Mouse (Mus musculus): ENCODE data around the gene Tmprss11a.

Gene Tmprss11a

DNA sequence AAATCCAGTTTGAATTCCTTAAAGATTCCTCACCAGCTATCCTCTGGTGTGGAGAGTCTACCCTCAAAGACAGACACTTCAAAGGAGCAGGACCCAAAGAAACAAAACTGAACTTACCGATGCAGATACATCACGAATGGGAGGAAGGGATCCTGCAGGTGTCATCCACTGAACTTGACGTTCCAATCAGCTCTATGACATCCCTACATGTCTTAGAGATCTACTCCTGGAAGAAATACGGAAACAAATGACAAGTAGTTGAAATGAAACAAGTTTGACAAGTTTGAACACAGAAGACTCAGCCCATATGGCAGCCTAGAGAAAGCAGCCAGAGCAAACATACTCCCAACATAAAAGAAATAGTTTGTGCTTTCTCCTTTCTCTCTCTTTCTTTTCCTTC lies at the start of gene Tmprss11a:
Tmprss11a (minus strand) TSS at position 101 of the 400 bp plus-strand sequence.
- no peak for DNase-seq (ENCODE audit: low read depth, low spot score)

DNA sequence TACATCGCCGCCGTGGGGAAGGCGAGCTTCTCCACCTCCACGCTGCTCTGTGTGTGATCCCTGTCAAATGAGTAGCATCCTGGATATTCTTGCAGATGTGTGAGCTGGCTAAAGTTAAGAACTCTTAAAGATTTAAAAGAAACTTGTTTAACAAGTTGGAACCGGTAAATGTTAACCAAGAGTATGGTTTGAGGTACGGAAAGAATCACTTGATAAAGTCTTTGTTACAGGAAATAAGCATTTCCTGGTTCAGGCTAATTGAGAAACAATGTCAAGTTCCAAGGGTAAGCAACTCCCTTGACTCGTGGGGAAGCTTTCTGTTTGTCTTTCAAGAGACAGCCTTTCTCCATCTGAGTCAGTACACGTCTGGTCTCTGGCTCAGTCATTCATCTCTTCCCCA lies 49.7 kb upstream of the Tmprss11a start, which contains the start of gene Tmprss11g:
Tmprss11g (minus strand) TSS at position 101 of the 400 bp plus-strand sequence.
- no peak for DNase-seq (ENCODE audit: low read depth, low spot score)

DNA sequence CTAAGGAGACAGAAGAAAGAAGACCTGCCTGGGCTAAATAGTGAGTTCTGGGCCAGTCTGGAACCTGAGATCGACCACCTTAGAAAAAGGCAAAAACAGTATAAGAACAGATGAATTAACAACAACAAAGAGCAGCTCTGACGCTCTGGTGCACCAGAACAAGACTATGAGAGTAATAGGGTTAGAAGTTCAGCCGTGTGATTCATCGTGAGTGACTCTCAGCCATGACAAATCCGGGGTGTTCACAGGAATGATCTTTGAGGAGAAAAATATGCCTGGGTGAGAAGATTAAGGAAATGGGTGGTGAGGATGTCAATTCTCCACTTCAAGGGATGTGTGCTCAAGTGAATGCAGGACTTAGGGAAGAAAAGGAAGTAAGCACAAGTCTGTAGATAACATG lies 42.7 kb upstream of the Tmprss11a start:
- DNase-seq (ENCODE audit: low read depth, low spot score): no peak

DNA sequence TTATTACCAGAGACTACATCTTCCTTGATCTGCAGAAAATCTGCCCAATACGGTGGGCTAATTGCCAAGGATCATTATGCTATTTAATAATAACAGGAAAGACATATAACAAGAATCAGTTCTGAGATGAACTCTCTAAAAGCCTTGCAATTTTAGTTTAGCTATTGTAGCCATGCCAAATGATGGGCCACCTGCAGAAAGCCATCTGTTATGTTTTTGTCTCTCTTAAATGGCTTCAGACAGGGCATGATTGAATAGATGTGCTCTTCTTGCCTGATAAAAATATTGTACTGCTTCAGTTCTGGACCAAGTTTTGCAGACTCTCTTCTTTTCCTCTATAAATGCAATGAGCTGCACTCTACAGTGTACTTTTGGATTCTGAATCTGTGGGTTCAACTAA lies 24.7 kb upstream of the Tmprss11a start:
- no peak for DNase-seq (ENCODE audit: low read depth, low spot score)

DNA sequence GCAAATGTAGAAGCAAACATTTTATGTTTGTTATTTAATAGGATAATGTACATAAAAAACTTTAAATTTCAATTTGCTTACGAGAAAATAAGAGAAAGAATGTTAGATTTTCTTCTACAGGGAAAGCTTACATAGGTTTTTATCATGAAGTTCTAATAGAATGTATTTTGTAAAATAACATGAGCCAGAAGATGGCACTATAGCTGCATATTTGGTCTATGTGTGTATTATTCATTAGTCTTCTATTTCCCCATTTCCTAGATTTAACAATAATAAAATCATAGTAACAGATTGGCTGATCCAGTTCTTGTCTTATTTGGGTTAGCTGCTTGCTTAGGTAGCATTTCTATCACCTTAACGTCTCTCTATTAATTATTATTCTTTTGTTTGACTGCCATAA lies 13.8 kb upstream of the Tmprss11a start:
- DNase-seq (ENCODE audit: low read depth, low spot score): no peak

DNA sequence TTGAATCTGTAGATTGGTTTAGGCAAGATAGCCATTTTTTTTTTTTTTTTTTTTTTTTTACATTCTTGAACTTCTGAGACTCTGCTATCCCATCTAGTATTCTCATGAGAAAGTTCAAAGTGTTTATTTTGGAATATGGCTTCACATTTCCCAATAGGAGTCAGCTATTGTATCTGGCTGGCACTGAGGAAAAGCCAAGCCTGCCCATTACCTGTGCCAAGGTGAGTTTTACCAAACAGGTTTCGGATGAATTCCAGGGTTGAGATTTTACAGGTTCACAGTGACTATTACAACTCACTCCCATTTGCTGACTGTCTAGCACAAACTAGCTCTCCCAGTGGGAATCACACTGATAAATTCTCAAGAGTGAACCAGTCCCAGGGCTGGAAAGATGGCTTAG lies 13.2 kb upstream of the Tmprss11a start:
- no peak for DNase-seq (ENCODE audit: low read depth, low spot score)

DNA sequence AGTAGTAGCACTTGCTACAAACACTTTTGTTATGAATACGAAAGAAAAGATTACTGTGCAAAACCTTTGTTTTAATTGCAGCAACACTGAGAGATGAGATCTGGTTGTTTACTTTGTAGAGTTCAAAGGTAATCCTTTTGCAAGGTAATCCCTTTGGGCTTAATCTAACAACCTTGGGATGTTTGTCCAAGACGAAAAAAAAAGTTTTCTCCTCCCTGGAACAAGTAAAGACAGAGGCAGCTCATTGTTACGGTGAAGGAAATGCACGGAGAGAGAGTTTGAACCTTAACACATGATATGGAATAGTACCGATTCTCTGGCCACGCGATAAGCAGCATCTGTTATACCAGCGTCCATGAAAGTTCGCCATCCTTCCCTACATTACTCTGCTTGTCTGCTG lies 5.1 kb upstream of the Tmprss11a start:
- no peak for DNase-seq (ENCODE audit: low read depth, low spot score)

DNA sequence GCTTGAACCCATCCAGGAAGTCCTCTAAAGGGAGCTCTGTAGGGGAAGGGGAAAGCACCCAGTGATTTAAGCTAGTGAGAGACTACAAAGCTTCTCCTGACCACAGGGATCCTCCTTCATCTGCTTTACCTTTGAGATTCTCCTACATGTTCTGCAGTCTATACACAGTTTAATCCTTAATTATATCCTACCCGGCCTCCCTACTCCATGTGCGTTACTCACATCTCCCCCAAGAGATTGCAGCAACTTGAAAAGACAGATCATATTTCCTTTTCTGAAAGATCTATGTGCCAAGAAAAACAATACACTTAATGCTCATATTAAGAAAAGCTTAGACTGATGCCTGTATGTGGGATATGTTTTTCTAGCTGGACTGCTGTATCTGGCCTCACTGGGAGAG lies 29.5 kb downstream of the Tmprss11a start:
- DNase-seq (ENCODE audit: low read depth, low spot score): no peak

DNA sequence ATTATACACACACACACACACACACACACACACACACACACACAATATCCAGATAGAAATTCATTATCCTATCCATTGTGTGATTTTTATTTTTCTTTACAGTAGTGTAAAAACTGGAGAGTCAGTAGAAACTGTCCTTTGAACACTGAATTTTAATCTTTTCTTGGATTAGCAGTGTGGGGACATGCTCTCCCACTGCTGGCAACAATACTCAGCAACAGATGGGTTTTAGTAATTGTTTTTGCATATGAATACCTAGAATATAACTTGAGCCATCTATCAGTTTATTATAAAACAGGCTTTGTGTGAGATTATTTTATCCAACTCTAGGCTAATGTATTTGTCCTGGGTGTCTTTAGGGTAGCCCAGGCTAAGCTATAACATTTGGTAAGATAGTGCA lies 30.2 kb downstream of the Tmprss11a start:
- DNase-seq (ENCODE audit: low read depth, low spot score): no peak

DNA sequence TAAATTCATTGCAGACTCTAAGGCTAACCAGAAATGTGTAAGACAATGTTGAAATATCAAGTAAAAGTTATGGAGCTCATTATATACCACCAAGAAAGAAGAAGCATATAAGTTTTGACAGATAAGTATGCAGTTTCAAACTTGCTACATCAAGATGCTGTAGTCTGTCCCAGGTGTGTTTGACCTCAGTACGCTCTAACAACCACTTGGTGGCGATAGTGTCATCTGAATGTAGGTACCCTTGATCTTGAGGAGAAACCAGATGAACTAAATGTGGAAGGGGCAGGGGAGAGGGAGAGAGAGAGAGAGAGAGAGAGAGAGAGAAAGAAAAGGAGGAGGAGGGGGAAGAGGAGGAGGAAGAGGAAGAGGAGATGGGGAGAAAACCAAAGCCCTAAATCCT lies 36.1 kb downstream of the Tmprss11a start:
- DNase-seq (ENCODE audit: low read depth, low spot score): no peak

DNA sequence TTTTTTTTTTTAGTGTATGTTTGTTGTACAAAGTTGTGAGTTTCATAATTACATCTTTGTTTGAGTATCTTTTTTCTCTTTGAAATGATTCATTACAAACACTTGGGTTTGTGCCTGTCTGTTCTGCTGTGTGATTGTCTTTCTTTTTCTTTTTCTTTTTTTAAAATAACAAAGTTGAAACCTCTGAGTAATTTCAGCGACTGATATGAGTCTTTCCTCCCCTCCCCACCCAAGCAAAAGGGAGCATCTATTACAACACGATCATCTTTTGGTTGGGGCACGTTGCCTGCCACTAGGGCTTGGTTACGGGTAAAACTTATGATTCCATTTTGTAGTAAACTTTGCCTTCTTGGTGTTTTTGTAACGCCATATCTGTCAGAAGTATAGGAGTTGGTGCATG lies 37.7 kb downstream of the Tmprss11a start:
- no peak for DNase-seq (ENCODE audit: low read depth, low spot score)

DNA sequence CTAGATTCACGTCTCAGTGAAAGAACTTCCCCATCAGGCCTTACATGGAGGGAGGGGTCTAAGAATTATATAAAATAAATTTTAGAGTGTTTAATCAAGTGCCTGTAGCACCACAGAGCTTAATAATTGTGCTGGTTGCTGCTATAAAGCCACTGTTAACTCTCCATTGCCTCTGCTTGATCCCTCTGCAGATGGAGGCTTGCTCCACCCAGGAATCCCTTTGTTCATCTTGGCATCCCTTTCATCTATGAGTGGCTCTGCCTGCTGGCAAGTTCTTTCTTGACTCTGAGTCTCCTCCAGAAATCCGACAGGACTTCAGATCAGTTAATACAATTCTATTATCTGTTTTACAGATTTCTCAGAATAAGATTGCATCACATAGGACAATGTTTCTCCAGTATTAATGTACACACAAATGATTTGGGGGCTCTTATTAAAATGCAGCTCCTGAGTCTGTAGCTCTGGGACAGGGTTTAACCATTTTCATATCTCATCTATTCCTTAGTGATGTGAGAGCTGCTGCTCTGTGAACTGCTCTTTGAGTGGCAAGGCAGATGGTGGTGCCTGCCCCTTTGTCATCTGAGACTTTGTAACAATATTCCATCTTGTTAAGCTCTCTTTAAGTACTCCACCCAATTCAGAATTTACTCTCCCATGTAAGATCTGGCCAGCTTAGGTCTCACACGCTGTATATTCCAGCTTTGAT lies 47.3 kb downstream of the Tmprss11a start:
- no peak for DNase-seq (ENCODE audit: low read depth, low spot score)

DNA sequence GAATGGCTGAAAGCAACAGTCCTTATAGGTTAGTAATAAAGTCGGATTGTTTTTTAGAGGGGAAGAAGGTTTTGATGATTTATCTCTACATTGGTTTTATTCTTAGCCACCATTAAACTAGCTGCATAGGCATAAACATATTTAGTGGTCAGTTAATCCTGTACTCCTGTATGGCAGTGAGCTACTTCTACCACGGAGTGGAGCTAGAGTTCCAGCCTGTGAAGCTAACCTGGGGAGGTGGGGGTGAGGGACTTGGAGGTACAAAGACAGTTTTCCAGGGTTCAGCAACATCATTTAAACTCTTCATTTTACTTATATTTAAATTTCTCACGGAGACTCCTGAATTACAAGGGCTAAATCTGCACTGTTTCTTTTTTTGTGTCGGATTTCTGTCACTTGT lies 49.3 kb downstream of the Tmprss11a start:
- DNase-seq (ENCODE audit: low read depth, low spot score): no peak

DNA sequence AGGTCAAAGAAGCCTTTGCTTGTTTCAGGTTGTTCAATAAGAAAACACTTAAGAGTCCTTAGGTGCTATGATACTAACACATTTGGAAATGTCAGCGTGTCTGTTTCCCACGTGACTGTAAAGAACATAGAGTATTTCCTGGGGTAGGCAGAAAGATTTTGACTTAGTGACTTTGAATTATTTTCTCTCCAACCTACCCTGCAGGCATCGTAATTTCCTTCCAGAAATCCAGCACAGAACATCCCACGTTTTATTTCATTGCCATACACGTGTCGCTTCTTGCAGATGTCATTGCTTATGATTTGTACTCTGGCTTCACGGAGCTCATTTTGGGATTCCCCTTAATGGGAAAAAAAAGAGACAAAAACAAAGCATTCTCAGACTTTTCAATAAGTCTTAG lies 54.5 kb downstream of the Tmprss11a start:
- no peak for DNase-seq (ENCODE audit: low read depth, low spot score)

DNA sequence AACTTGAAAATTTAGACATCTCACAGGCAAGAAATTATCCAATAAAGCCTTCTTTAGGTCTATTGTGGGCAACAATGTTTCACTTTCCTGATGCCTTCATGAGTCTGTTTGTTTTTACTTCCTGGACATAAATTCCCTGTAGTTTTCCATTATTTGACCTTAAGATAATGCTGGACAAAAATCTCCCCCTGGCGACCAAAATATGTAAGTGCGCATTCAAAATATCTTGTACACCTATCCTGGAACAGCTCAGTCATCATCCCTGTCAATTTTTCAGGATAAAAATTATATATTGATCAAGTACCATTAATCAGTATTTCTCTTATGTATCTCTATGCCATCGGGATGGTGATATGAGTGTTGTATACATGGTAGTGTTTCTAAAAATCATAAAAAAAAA lies 58.0 kb downstream of the Tmprss11a start:
- no peak for DNase-seq (ENCODE audit: low read depth, low spot score)

DNA sequence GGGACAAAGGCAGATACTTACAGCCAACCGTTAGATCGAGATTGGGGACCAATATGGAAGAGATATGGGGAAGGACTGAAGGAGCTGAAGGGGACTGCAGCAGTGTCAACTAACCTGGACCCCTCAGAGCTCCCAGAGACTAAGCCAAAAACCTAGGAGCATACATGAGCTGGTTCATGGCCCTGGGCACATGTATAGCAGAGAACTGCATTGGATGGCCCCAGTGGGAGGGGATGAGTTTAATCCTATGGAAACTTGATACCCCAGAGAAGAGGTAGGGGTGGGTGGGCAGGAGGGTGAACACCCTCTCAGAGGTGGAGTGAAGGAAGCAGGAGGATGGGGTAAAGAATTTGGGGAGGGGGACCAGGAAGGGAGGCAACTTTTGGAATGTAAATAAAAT lies 60.8 kb downstream of the Tmprss11a start:
- no peak for DNase-seq (ENCODE audit: low read depth, low spot score)

DNA sequence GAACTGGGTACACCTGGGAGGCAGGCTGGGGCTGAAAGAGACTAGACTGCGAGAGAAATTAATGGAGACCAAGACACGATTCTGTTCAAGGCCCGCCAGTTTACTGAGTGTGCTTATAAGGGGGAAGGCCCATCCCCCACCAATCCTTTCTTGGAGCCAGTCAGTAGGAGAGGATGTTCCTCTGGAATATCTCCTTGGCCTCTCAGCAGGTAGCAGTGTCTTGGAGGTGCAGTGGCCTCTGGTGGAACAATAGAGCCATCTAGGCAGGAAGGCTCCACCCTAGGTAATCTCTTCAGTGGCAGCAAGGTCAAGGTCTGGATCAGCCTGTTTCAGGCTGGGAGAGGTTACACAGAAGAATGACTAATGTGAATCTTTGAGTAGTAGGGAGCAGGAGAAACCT lies 61.6 kb downstream of the Tmprss11a start:
- no peak for DNase-seq (ENCODE audit: low read depth, low spot score)

DNA sequence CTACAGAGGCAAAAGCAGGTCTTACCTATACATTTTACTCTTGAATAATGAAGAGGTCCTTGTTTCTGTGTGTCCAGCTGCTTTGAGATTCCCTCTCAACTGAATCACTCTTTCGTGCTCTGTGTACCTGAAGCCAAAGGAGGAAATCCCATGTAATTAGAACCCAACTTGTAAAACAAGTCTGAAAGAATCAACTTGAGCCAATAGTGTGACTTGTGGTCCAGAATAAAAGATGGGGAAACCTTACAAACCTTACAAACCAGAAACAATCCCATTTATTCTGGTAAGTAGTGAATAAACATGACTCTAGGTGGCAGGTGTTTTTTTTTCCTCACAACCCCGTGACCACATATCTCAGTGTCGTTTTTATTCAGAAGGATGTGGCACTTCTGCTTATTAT lies 95.5 kb downstream of the Tmprss11a start, which contains the start of gene Tmprss11d:
Tmprss11d (minus strand) TSS at position 101 of the 400 bp plus-strand sequence.
- no peak for DNase-seq (ENCODE audit: low read depth, low spot score)
